ENCODE assay signal across 17 mouse cellular contexts in the genomic region with DNA sequence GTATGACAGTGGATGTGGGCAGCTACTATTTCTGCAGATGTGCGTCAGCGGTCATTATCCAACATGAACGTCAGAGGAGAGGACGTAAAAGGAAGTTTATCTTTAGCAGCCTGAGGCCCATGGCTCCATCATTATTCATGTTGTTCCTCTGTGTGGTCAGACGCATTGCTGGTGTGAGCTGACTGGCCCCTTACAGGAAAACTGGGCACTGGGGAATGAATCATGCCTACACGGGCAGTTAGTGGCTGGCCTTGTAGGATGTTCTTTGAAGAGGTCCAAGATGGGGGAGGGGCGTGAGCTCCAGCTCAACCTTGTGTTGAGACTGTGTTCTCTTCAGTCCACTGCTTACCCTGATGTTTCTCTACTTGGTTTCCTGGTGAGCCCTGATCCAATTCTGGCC.
DNase-seq lines count a peak whose midpoint lies in the region.
"Had no signal": no experiment of that assay in that cellular context is flagged by ENCODE, and none has a peak within 500 bp of the region (broad histone marks: within the 10 kb centered on the region; RNA-seq: fewer than 3 reads in every experiment).

No protein-coding gene starts in this region.

- peak; percentile 8 for DNase-seq in right cerebral cortex, postnatal 14 days
- no peak for DNase-seq in right cerebral cortex, adult 18-20 months
- peak; percentile 96 for DNase-seq in NIH3T3 (ENCODE audit: low read depth)
- DNase-seq in adrenal gland, postnatal 36 days = peak; percentile 54 to 76
- DNase-seq in urinary bladder, postnatal 10 days (ENCODE audit: low spot score) = no peak
- no peak for DNase-seq in kidney, postnatal 10 days
- no peak for DNase-seq in frontal cortex, postnatal 10 days (ENCODE audit: low spot score in 2 of 2)
- DNase-seq: cerebellum, adult 11 months; cerebellum, adult 9-11 months; gastrocnemius, postnatal 25 days; kidney, adult 8-10 months; kidney, postnatal 25 days; left cerebral cortex, postnatal 4 days; lung, postnatal 36 days; retina, postnatal 1 day; right cerebral cortex, postnatal 4 days; thymus, postnatal 14 days had no signal

Comparison
In these comparisons a context has a peak if more than half of its experiments do, and no peak if none do; other contexts are left out.
1. DNase-seq: peak in right cerebral cortex, postnatal 14 days (single experiment), NIH3T3 (single experiment) and adrenal gland, postnatal 36 days (2 of 2); none in right cerebral cortex, adult 18-20 months (single experiment), urinary bladder, postnatal 10 days (single experiment), kidney, postnatal 10 days (single experiment) and frontal cortex, postnatal 10 days (0 of 2).